Mouse (Mus musculus): ENCODE measurements around the gene Tuba1a.

DNA sequence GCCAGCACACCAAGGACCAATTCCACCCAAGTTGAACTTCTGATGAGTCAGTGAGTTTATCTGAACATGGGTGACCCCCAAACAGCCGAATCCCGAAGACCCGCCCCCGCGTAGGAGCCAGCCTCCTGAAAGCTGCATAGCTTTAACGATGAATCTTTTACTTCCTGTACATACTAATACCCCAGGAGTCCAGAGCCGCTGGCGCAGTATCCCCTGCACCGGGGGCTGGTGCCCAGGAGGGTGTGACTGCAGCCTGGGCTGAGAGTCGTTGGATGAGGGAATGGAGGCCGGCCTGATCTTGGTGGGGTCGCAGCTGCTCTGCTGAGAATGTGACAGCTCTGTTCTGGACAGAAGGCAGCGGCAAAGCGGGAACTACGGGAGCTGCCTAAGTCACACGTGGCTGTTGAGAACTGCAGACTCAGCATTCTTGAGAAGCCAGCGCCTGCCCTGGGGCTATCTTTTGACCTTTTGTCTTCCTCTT, 48.0 kb upstream of the Tuba1a start:
- no peak for TF ChIP-seq CTCF (IDR thresholded peaks at IDR 0.05; ENCODE audit: extremely low read depth, insufficient read depth, insufficient read length, insufficient replicate concordance)
- TF ChIP-seq POLR2A (IDR thresholded peaks at IDR 0.05; ENCODE audit: low read depth, low read length), result no peak
